20 mouse cellular contexts compared by ENCODE assay signal in genomic region chr11:69699595-69699994, GRCm38 (mm10). TPM values are rescaled to one million over a fixed set of nuclear protein-coding genes. Genes with fewer than 3 reads are reported as not detected.
DNase-seq lines count a peak whose midpoint lies in the region; ATAC-seq and TF ChIP-seq lines count a peak whose summit lies in the region.
"Had no signal": no experiment of that assay in that cellular context is flagged by ENCODE, and none has a peak within 500 bp of the region (broad histone marks: within the 10 kb centered on the region; RNA-seq: fewer than 3 reads in every experiment).

No protein-coding gene starts in this region.

- DNase-seq in adrenal gland, adult 2 months: peak; percentile 39
- DNase-seq in adrenal gland, adult 8-10 months: no peak
- DNase-seq in heart, embryonic 10.5 days (ENCODE audit: low spot score): no peak
- DNase-seq in heart, postnatal 10 days: no peak
- DNase-seq in liver: no peak
- DNase-seq in spleen, postnatal 14 days (ENCODE audit: low spot score in 2 of 2): no peak
- DNase-seq: B cell, adult 2 months; cerebellum, adult 2 months; cerebellum, postnatal 14 days; gastrocnemius, postnatal 36 days; heart, adult 18-20 months; kidney, adult 18-20 months had no signal

- H3K27me3 ChIP-seq in heart, embryonic 10.5 days (ENCODE audit: insufficient read depth, poor library complexity, severe bottlenecking): no peaks in the 10 kb centered on the region
- peaks cover 13% of the 10 kb centered on the region for H3K27me3 ChIP-seq in liver, embryonic 12.5 days (replicated peaks)
- H3K27me3 ChIP-seq in E14TG2a.4 (ENCODE audit: insufficient read depth, low read length): no peaks in the 10 kb centered on the region
- H3K27me3 ChIP-seq: embryonic facial prominence, embryonic 12.5 days; forebrain, embryonic 15.5 days; intestine, embryonic 15.5 days had no signal

- H3K36me3 ChIP-seq in heart, embryonic 10.5 days: no peaks in the 10 kb centered on the region
- no peaks in the 10 kb centered on the region for H3K36me3 ChIP-seq in liver, embryonic 12.5 days
- H3K36me3 ChIP-seq in E14TG2a.4 (ENCODE audit: insufficient read depth, low read length): no peaks in the 10 kb centered on the region
- H3K36me3 ChIP-seq: embryonic facial prominence, embryonic 12.5 days; forebrain, embryonic 15.5 days; intestine, embryonic 15.5 days had no signal

- TF ChIP-seq CTCF in E14TG2a.4 (conservative IDR thresholded peaks at IDR 0.05; ENCODE audit: low read length): no peak

- WGBS in heart, embryonic 10.5 days: 22% methylated on average over 1 of the region's 1 CpGs
- 7% methylated on average over 1 of the region's 1 CpGs for WGBS in liver, embryonic 12.5 days (ENCODE audit: insufficient replicate concordance)

- 0 out of 2 replicates have a peak overlapping the region, but pooled peaks have one; percentile 15 for H3K4me3 ChIP-seq in heart, embryonic 10.5 days
- H3K4me3 ChIP-seq in liver, embryonic 12.5 days: no peak overlapping the region
- H3K4me3 ChIP-seq in E14TG2a.4 (replicated peaks; ENCODE audit: low read length): 0 out of 2 replicates have a peak overlapping the region, but pooled peaks have one; percentile 29
- H3K4me3 ChIP-seq: embryonic facial prominence, embryonic 12.5 days; forebrain, embryonic 15.5 days; intestine, embryonic 15.5 days had no signal

- 0 out of 2 replicates have a peak overlapping the region, but pooled peaks have one; percentile 12 for H3K4me2 ChIP-seq in liver, embryonic 12.5 days
- H3K4me2 ChIP-seq: embryonic facial prominence, embryonic 12.5 days; forebrain, embryonic 15.5 days; hindbrain, embryonic 14.5 days; intestine, embryonic 15.5 days had no signal

- H3K9ac ChIP-seq in liver, embryonic 12.5 days: no peak overlapping the region
- H3K9ac ChIP-seq: embryonic facial prominence, embryonic 12.5 days; forebrain, embryonic 15.5 days; hindbrain, embryonic 14.5 days; intestine, embryonic 15.5 days had no signal

- H3K27ac ChIP-seq in heart, embryonic 10.5 days: peak overlapping the region; percentile 56; the same call in 1 of the 2 replicates
- no peak overlapping the region for H3K27ac ChIP-seq in liver, embryonic 12.5 days
- H3K27ac ChIP-seq: embryonic facial prominence, embryonic 12.5 days; forebrain, embryonic 15.5 days; hindbrain, embryonic 14.5 days; intestine, embryonic 15.5 days had no signal

- H3K9me3 ChIP-seq in heart, embryonic 10.5 days: no peaks in the 10 kb centered on the region
- no peaks in the 10 kb centered on the region for H3K9me3 ChIP-seq in liver, embryonic 12.5 days (replicated peaks)
- no peaks in the 10 kb centered on the region for H3K9me3 ChIP-seq in E14TG2a.4 (ENCODE audit: low read length)
- H3K9me3 ChIP-seq: embryonic facial prominence, embryonic 12.5 days; forebrain, embryonic 15.5 days; intestine, embryonic 15.5 days had no signal

- intact Hi-C loops in heart, postnatal 10 days (cut with DNase I): no loop called here

- H3K4me1 ChIP-seq in heart, embryonic 10.5 days: peaks cover 33% of the 10 kb centered on the region
- peaks cover 27% of the 10 kb centered on the region for H3K4me1 ChIP-seq in liver, embryonic 12.5 days
- H3K4me1 ChIP-seq in E14TG2a.4 (replicated peaks; ENCODE audit: low read depth, low read length): peaks cover 78% of the 10 kb centered on the region

- ATAC-seq in liver, embryonic 12.5 days: no peak
- ATAC-seq: CD4-positive, CD25-positive, alpha-beta regulatory T cell, adult 4 months; forebrain, embryonic 15.5 days; intestine, embryonic 15.5 days had no signal

RNA-seq across cellular contexts. Expression of gene Tnfsfm13, which starts 3.7 kb away (rescaled TPM):
- 1 to 10 TPM; 3.1 to 7.0 TPM for total RNA-seq in adrenal gland, adult 2 months (2021)
- polyA plus RNA-seq in adrenal gland, adult 2 months (2012; rRNA removed): 12.7 and 18.9 TPM in 2 replicates
- total RNA-seq in adrenal gland, adult 8-10 months (2022): 1 to 10 TPM; 3.4 to 8.4 (median 7.9) TPM
- polyA plus RNA-seq in heart, embryonic 10.5 days (2016; fragmentation: Nextera tagmentation; extraction: Ambion mirVana): 1.8 and 2.2 TPM in 2 replicates
- total RNA-seq in heart, postnatal 10 days (2021): 1 to 10 TPM; 5.1 to 5.2 TPM
- 0.72 and 0.98 TPM in 2 replicates for polyA plus RNA-seq in liver, embryonic 12.5 days (2016; fragmentation: Nextera tagmentation; extraction: Ambion mirVana)
- polyA plus RNA-seq: CD4-positive, CD25-positive, alpha-beta regulatory T cell, adult 4 months had no signal

RNA-seq across cellular contexts. Expression of gene Tnfsf12, which starts 3.9 kb away (rescaled TPM):
- 10 to 100 TPM; 19.8 to 37.1 TPM for total RNA-seq in adrenal gland, adult 2 months (2021)
- 44.7 and 57.4 TPM in 2 replicates for polyA plus RNA-seq in adrenal gland, adult 2 months (2012; rRNA removed)
- total RNA-seq in adrenal gland, adult 8-10 months (2022): 10 to 100 TPM; 24.1 to 47.6 (median 36.3) TPM
- 3.0 and 4.7 TPM in 2 replicates for polyA plus RNA-seq in heart, embryonic 10.5 days (2016; fragmentation: Nextera tagmentation; extraction: Ambion mirVana)
- 10 to 100 TPM; 19.6 to 20.3 TPM for total RNA-seq in heart, postnatal 10 days (2021)
- 3.3 and 3.6 TPM in 2 replicates for polyA plus RNA-seq in liver, embryonic 12.5 days (2016; fragmentation: Nextera tagmentation; extraction: Ambion mirVana)

RNA-seq across cellular contexts. Expression of gene Tnfsf13, which starts 14.0 kb away (rescaled TPM):
- total RNA-seq in adrenal gland, adult 2 months (2021): 1 to 10 TPM; 1.6 to 2.4 TPM
- 2.2 and 2.4 TPM in 2 replicates for polyA plus RNA-seq in adrenal gland, adult 2 months (2012; rRNA removed)
- 1 to 10 TPM; 2.5 to 7.3 (median 4.5) TPM for total RNA-seq in adrenal gland, adult 8-10 months (2022)
- 0.25 TPM in 1 of 2 replicates, not detected in the other for polyA plus RNA-seq in heart, embryonic 10.5 days (2016; fragmentation: Nextera tagmentation; extraction: Ambion mirVana)
- total RNA-seq in heart, postnatal 10 days (2021): 1 to 10 TPM; 2.1 to 2.4 TPM
- polyA plus RNA-seq in liver, embryonic 12.5 days (2016; fragmentation: Nextera tagmentation; extraction: Ambion mirVana): 0.14 and 0.23 TPM in 2 replicates
- polyA plus RNA-seq: CD4-positive, CD25-positive, alpha-beta regulatory T cell, adult 4 months; forebrain, embryonic 11.5 days had no signal

RNA-seq across cellular contexts. Expression of gene Senp3, which starts 17.7 kb away (rescaled TPM):
- 10 to 100 TPM; 65.5 to 75.5 TPM for total RNA-seq in adrenal gland, adult 2 months (2021)
- polyA plus RNA-seq in adrenal gland, adult 2 months (2012; rRNA removed): 34.3 and 37.5 TPM in 2 replicates
- 10 to 100 TPM; 72.5 to 92.1 (median 85.0) TPM for total RNA-seq in adrenal gland, adult 8-10 months (2022)
- 95.3 and 108 TPM in 2 replicates for polyA plus RNA-seq in heart, embryonic 10.5 days (2016; fragmentation: Nextera tagmentation; extraction: Ambion mirVana)
- 10 to 100 TPM; 48.9 to 49.6 TPM for total RNA-seq in heart, postnatal 10 days (2021)
- 53.8 and 56.2 TPM in 2 replicates for polyA plus RNA-seq in liver, embryonic 12.5 days (2016; fragmentation: Nextera tagmentation; extraction: Ambion mirVana)

RNA-seq across cellular contexts. Expression of gene Eif4a1, which starts 27.4 kb away (rescaled TPM):
- total RNA-seq in adrenal gland, adult 2 months (2021): 100 to 1,000 TPM; 509 to 543 TPM
- 85.0 and 144 TPM in 2 replicates for polyA plus RNA-seq in adrenal gland, adult 2 months (2012; rRNA removed)
- 100 to 1,000 TPM; 500 to 614 (median 555) TPM for total RNA-seq in adrenal gland, adult 8-10 months (2022)
- polyA plus RNA-seq in heart, embryonic 10.5 days (2016; fragmentation: Nextera tagmentation; extraction: Ambion mirVana): 481 and 586 TPM in 2 replicates
- total RNA-seq in heart, postnatal 10 days (2021): 100 to 1,000 TPM; 389 to 397 TPM
- polyA plus RNA-seq in liver, embryonic 12.5 days (2016; fragmentation: Nextera tagmentation; extraction: Ambion mirVana): 393 and 408 TPM in 2 replicates
